Mouse (Mus musculus): ENCODE results near the gene Ssu72. TPM values are rescaled to one million over a fixed set of nuclear protein-coding genes. Genes with fewer than 3 reads are reported as not detected.
A peak's percentile ranks its signal among the peaks of the same experiment; 100 is the strongest.
"Not testable (repeated sequence)": the region's sequence is repeated elsewhere in the genome, so short reads cannot be mapped to it uniquely, and the experiment has no call there.

Gene Ssu72
- polyA plus RNA-seq, 1 experiment from 2014 or later: 144 TPM

DNA sequence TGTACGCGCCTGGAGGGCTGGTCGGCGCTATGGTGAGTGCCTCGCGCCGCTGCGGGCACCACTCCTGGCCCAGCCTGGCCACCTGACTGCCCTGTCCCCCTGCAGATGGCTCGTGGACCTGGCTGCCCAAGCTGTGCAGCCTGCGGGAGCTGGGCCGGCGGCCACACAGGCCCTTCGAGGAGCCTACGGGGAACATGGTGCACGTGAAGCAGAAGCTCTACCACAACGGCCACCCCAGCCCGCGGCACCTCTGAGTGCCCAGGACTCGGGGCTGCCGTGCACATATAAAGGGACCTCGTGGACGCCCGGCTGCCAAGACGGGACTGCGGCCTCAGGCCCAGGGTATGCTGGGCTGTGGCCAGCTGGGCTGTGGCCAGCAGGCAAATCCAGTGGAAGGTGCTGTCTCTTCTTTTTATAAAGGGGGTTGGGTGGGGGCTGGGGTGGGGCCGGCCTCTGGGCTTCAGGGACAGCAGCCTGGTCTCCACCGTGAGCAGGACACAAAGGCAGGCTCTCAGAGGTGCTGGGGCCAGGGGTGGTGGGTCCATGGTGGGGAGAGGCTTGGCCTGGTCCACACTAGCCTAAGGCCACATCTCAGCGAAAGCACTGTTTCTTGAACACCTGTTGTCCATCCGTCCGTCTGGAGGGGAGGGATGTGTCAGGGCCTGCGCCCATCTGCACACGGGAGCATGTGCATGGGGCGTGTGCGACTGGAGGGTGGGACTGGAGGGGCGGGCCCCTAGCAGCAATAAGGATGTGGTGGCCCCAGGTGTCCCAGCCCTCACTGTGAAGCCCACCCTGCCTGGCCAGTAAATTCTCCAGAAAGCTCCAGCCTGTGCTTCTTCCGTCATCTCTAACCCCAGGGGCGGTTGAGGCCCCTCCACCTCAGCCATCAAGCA lies 35.4 kb downstream of the Ssu72 start:
- Histone ChIP-seq H3K4me3 (replicated peaks) (no peak overlapping the region), H3K9ac (no peak overlapping the region), H3K27me3 (no peaks in the 10 kb centered on the region), H3K36me3 (peaks cover 68% of the 10 kb centered on the region), H3K4me2 (no peak overlapping the region), H3K27ac (no peak overlapping the region), H3K9me3 (replicated peaks) (no peaks in the 10 kb centered on the region), H3K4me1 (peaks cover 19% of the 10 kb centered on the region)
- ATAC-seq (replicated peaks; ENCODE audit: low FRiP score): no peak
- WGBS: 86% methylated on average over 37 of the region's 37 CpGs

DNA sequence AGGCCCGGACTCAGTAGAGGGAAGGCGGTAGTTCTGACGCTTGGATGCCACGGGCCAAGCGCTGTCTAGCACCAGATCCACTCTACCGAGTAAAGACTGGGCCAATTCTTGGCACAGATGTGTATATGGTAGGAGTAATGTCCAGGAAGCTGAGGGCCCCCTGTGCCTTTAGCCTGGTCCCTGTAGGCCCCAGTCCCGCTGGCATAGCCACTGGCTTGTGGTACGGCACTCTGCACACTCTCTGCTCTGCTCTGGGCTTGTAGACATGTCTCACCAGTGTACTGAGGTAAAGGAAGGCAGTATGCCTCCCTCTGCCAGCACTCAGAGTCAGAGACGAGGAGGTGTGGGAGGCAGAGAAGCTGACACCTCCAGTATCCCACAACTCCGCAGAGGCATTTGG lies 36.1 kb downstream of the Ssu72 start:
- not testable (repeated sequence) for H3K4me2 ChIP-seq; H3K27me3 ChIP-seq; ATAC-seq (replicated peaks; ENCODE audit: low FRiP score); H3K4me3 ChIP-seq (replicated peaks); H3K27ac ChIP-seq; H3K9ac ChIP-seq; H3K9me3 ChIP-seq (replicated peaks)
- 83% methylated on average over 10 of the region's 10 CpGs for WGBS
- peaks cover 75% of the 10 kb centered on the region for H3K36me3 ChIP-seq
- H3K4me1 ChIP-seq: peaks cover 14% of the 10 kb centered on the region

GRCm38 (mm10) chr4:155742684-155743083 lies 38.1 kb downstream of the Ssu72 start:
- Histone ChIP-seq H3K4me1 (0 out of 2 replicates have a peak, but pooled peaks cover 6% of the 10 kb centered on the region), H3K4me2 (no peak overlapping the region), H3K9me3 (replicated peaks) (no peaks in the 10 kb centered on the region), H3K36me3 (peaks cover 83% of the 10 kb centered on the region), H3K9ac (no peak overlapping the region), H3K27ac (no peak overlapping the region), H3K27me3 (no peaks in the 10 kb centered on the region), H3K4me3 (replicated peaks) (no peak overlapping the region)
- 95% methylated on average over 5 of the region's 5 CpGs for WGBS
- ATAC-seq (replicated peaks; ENCODE audit: low FRiP score): no peak

DNA sequence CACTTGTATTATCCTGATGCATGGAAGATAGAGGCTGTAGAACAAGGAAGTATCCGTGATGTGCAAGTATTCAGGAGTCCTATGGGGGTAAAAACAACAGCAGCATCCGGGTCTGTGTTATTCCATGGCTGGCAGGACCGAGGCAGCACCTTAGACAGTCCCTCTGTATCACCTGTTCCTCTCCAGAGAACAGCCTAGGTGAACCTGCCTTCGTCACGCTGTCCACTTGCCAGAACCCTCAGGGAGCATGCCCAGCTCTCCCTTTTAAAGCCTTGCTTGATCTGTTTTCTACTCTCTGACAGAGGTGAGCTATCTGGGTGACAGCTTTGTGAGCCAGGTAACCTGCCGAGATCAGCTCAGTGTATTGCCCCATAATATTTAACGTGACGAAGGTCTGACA lies 39.9 kb downstream of the Ssu72 start:
- H3K9me3 ChIP-seq (replicated peaks): no peaks in the 10 kb centered on the region
- H3K27me3 ChIP-seq: no peaks in the 10 kb centered on the region
- no peak for ATAC-seq (replicated peaks; ENCODE audit: low FRiP score)
- no peak overlapping the region for H3K9ac ChIP-seq
- 91% methylated on average over 8 of the region's 8 CpGs for WGBS
- H3K4me1 ChIP-seq: no peaks in the 10 kb centered on the region
- no peak overlapping the region for H3K4me2 ChIP-seq
- peaks cover 99% of the 10 kb centered on the region for H3K36me3 ChIP-seq
- H3K27ac ChIP-seq: no peak overlapping the region
- no peak overlapping the region for H3K4me3 ChIP-seq (replicated peaks)

DNA sequence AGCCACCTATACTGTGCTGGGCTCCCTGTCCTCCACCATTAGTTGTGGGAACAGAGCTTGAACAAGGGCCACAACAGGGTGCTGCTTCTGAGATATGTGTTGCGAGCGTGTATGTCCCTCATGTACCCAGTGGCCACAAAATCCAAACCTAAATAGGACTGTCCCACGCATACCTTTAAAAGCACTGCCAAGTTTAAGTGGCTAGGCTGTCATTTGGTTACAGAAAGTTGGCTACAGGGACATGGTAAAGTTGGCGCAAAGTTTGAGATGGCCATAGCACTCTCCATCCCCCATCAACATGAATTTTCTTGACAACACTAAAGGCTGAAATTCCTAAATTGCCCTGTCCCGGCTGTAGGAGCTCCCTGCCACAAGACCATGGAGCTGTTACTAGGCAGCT lies 40.5 kb downstream of the Ssu72 start:
- Histone ChIP-seq H3K4me1 (no peaks in the 10 kb centered on the region), H3K36me3 (peaks cover 99% of the 10 kb centered on the region), H3K4me3 (replicated peaks) (no peak overlapping the region), H3K9ac (no peak overlapping the region), H3K27me3 (no peaks in the 10 kb centered on the region), H3K4me2 (no peak overlapping the region), H3K9me3 (replicated peaks) (no peaks in the 10 kb centered on the region), H3K27ac (no peak overlapping the region)
- 91% methylated on average over 5 of the region's 5 CpGs for WGBS
- ATAC-seq (replicated peaks; ENCODE audit: low FRiP score): no peak

DNA sequence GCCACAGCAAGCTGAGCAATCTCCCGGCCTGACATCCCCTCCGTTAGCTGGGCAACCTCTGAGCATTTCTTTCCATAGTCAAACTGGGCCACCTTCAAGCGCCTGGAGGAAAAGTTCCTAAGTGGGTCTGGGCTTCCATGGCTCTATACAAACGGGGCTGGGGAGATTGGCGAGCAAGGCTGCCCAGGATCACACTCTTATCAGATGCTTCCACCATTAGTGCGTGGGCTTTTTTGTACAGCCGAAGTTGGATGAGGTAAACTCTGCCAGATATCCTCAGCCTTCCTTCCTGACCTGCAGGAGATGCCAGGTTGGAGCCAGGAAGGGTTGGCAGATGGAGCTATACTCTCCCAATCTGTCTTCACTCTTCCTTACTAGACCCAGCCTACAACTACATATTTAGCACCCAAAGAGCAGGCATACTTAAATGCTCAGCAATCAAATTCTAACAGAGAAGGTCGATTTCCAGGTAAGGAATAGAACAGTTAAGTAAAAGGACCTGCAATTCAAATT lies 41.5 kb downstream of the Ssu72 start:
- no peaks in the 10 kb centered on the region for H3K9me3 ChIP-seq (replicated peaks)
- WGBS: 86% methylated on average over 8 of the region's 8 CpGs
- no peaks in the 10 kb centered on the region for H3K4me1 ChIP-seq
- H3K27me3 ChIP-seq: no peaks in the 10 kb centered on the region
- no peak for ATAC-seq (replicated peaks; ENCODE audit: low FRiP score)
- H3K4me2 ChIP-seq: no peak overlapping the region
- no peak overlapping the region for H3K4me3 ChIP-seq (replicated peaks)
- no peak overlapping the region for H3K27ac ChIP-seq
- H3K36me3 ChIP-seq: peaks cover 99% of the 10 kb centered on the region
- H3K9ac ChIP-seq: no peak overlapping the region

DNA sequence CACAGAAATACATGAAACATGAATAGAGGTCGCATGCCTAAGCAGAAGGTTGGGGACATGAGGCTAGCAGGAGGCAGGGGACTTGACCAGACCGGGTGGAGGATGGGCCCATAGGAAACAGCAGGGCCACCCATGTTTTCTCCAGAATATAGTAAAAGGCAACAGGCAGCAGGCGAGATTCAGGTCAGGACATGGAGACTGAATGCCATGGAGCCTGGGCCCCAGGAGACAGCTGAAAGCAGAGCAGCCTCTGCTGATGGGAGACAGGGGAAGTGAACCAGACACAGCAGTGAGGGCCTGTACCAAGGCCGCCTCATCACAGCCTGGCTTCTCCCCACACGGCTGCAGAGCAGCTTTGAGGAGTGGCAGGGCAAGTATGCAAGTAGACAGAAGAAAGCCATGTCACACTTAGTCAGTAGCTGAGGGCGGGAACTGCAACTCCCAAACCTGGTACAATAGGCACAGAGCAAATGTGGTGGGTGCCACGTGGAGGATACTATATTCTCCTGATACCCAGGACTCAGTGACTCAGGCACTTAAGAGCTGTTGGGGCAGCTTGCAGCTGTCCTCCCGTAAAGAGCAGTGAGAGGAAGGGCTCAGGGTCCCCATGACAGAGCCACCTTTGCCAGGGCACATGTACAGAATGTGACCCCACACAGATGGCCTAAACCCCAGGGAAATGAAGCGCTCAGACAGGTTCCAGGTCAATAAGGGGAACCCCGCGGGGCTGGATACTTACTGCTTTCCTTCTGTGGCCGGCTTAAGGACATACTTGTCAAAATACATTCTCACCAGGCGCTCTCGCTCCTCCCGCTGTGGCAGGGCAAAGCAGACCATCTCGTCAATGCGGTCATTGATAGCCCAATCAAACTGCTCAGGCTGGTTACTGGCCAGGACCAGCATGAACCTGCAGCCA lies 42.2 kb downstream of the Ssu72 start:
- Histone ChIP-seq H3K27me3 (no peaks in the 10 kb centered on the region), H3K9ac (no peak overlapping the region), H3K4me1 (no peaks in the 10 kb centered on the region), H3K4me2 (no peak overlapping the region), H3K27ac (no peak overlapping the region), H3K9me3 (replicated peaks) (no peaks in the 10 kb centered on the region), H3K4me3 (replicated peaks) (no peak overlapping the region), H3K36me3 (peaks cover 99% of the 10 kb centered on the region)
- 92% methylated on average over 17 of the region's 17 CpGs for WGBS
- ATAC-seq (replicated peaks; ENCODE audit: low FRiP score): no peak

GRCm38 (mm10) chr4:155757011-155757410 lies 52.4 kb downstream of the Ssu72 start:
- H3K4me3 ChIP-seq (replicated peaks): no peak overlapping the region
- no peak overlapping the region for H3K9ac ChIP-seq
- H3K9me3 ChIP-seq (replicated peaks): no peaks in the 10 kb centered on the region
- ATAC-seq (replicated peaks; ENCODE audit: low FRiP score): no peak
- peaks cover 55% of the 10 kb centered on the region for H3K36me3 ChIP-seq
- H3K27ac ChIP-seq: no peak overlapping the region
- H3K4me1 ChIP-seq: peaks cover 29% of the 10 kb centered on the region
- H3K4me2 ChIP-seq: no peak overlapping the region
- 96% methylated on average over 12 of the region's 12 CpGs for WGBS
- H3K27me3 ChIP-seq: no peaks in the 10 kb centered on the region

- peak overlapping the region; percentile 68 for H3K9ac ChIP-seq
- H3K9me3 ChIP-seq (replicated peaks): no peaks in the 10 kb centered on the region
- H3K27me3 ChIP-seq: no peaks in the 10 kb centered on the region
- peaks cover 32% of the 10 kb centered on the region for H3K4me1 ChIP-seq
- H3K27ac ChIP-seq: peak overlapping the region; percentile 82
- no peak for ATAC-seq (replicated peaks; ENCODE audit: low FRiP score)
- WGBS: 3% methylated on average over 10 of the region's 10 CpGs
- H3K4me2 ChIP-seq: peak overlapping the region; percentile 94
- peak overlapping the region; percentile 71 for H3K4me3 ChIP-seq (replicated peaks)
- H3K36me3 ChIP-seq: peaks cover 28% of the 10 kb centered on the region
Observed at GRCm38 (mm10) chr4:155759862-155760612, 55.4 kb downstream of the Ssu72 start.

DNA sequence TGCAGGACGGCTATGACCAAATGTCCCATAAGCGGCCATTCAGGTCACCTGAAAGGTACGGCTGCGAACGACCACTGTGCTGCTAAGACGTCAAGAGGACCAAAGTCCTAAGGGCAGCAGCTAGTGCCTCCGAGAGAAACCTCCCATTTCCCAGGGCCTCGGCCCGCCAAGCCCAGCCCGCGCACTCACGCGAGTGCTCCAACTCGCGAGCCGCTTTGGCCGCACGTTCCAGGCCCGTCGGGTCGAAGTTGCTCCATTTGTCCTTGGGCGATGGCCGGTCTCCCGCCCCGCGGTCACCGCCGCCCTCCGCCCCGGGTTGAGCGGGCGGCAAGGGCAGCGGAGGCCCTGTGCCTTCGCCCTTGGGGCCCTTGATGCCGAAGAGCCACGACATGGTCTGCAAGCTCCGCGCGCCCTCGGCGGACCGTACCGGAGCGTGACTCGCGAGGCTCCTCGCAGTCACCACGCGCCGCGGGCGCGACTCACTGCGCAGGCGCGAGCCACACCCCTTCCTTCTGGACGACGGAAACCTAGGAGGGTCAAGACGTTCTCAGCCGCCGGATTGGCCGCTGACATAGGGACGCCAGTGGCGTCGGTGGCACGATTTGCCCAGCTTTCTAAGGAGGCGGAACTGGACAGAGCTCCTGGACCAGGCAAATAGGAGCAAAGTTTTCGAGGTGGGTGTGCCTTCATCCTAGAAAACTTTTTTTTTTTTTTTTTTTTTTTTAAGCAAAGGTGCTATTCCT lies 56.2 kb downstream of the Ssu72 start, which contains the start of gene Atad3a:
Gene Atad3a (minus strand): TSS at position 481 of the 743 bp plus-strand sequence.
- Histone ChIP-seq H3K4me1 (peaks cover 32% of the 10 kb centered on the region), H3K27me3 (no peaks in the 10 kb centered on the region), H3K9me3 (replicated peaks) (no peaks in the 10 kb centered on the region), H3K36me3 (peaks cover 20% of the 10 kb centered on the region), H3K27ac (peak within 1 kb of the TSS; percentile 82), H3K9ac (peak within 1 kb of the TSS; percentile 69), H3K4me2 (peak within 1 kb of the TSS; percentile 94), H3K4me3 (replicated peaks) (peak within 1 kb of the TSS; percentile 71)
- under 1% methylated on average over 58 of the region's 68 CpGs for whole genome bisulfite sequencing
- ATAC-seq (replicated peaks; ENCODE audit: low FRiP score): peak; percentile 97

Data from kidney, embryonic 15.5 days (tissue).